Mouse (Mus musculus) small intestine, adult 2 months (tissue): ENCODE measurements at regions not wholly inside any gene's neighbourhood (a gene's known extent, or its start where the extent isn't known, plus 50 kb on each side); places are given as distances from the start of the nearest gene placed in this dataset.

Source experiments
- H3K27ac ChIP-seq: fragments of 200-500 bp; 2 replicates; pipeline ENCODE4 v1.5.1; 2012; ENCODE audit warnings: low read depth, low read length, control low read depth, inconsistent platforms; ENCODE audit not compliant: insufficient read depth
- H3K27me3 ChIP-seq: fragments of 200-500 bp; 2 replicates; pipeline ENCODE4 v1.6.1; 2012; ENCODE audit warnings: mild to moderate bottlenecking, moderate library complexity, low read length, inconsistent platforms; ENCODE audit not compliant: control insufficient read depth, insufficient read depth
- H3K36me3 ChIP-seq: fragments of 200-500 bp; 2 replicates; pipeline ENCODE4 v1.6.1; 2012; ENCODE audit warnings: mild to moderate bottlenecking, low read length, control low read depth, inconsistent platforms; ENCODE audit not compliant: control insufficient read depth, insufficient read depth
- H3K4me1 ChIP-seq: fragments of 200-500 bp; 2 replicates; pipeline ENCODE4 v1.6.1; 2012; ENCODE audit warnings: low read length, inconsistent platforms, mixed read lengths; ENCODE audit not compliant: control insufficient read depth, insufficient read depth, insufficient read length
- H3K4me3 ChIP-seq: fragments of 200-500 bp; 2 replicates; pipeline ENCODE4 v1.5.1; 2012; ENCODE audit warnings: low read depth, mild to moderate bottlenecking, control low read depth, inconsistent platforms, low read length, moderate library complexity
- CTCF ChIP-seq: fragments of 200-500 bp; IDR thresholded peaks from 2 replicates; pipeline ENCODE4 v1.5.1; 2012; ENCODE audit warnings: low read depth, mild to moderate bottlenecking, control low read depth, inconsistent platforms, low read length, moderate library complexity, mixed read lengths; ENCODE audit not compliant: insufficient replicate concordance, insufficient read length; ENCODE audit errors: extremely low read depth
- POLR2A ChIP-seq: fragments of 200-500 bp; IDR thresholded peaks from 2 replicates; pipeline ENCODE4 v1.6.1; 2012; ENCODE audit warnings: low read depth, mild to moderate bottlenecking, control low read depth, inconsistent platforms, low read length, moderate library complexity
- WGBS: fragments of 180-500 bp; shearing (Covaris S2); methylation state at CpG from one replicate; pipeline ENCODE4 v1.1.7; 2018; 5-methylcytosine and 5-hydroxymethylcytosine counted together

- TF ChIP-seq CTCF (no peak), POLR2A (no peak)
- Histone ChIP-seq H3K4me3 (no peak overlapping the region), H3K36me3 (no peaks in the 10 kb centered on the region), H3K4me1 (no peaks in the 10 kb centered on the region), H3K27ac (no peak overlapping the region), H3K27me3 (no peaks in the 10 kb centered on the region)
- 82% methylated on average over 4 of the region's 4 CpGs for WGBS
These were observed 190.6 kb upstream of the Tapt1 start for GRCm38 (mm10) chr5:44416844-44417589.

GRCm38 (mm10) chr5:44414441-44414840 lies 188.0 kb upstream of the Tapt1 start:
- Histone ChIP-seq H3K4me3 (no peak overlapping the region), H3K27ac (0 out of 2 replicates have a peak overlapping the region, but pooled peaks have one; percentile 20), H3K27me3 (no peaks in the 10 kb centered on the region), H3K4me1 (no peaks in the 10 kb centered on the region), H3K36me3 (no peaks in the 10 kb centered on the region)
- 52% methylated on average over 7 of the region's 7 CpGs for WGBS
- no peak for TF ChIP-seq POLR2A
- TF ChIP-seq CTCF = no peak

- Histone ChIP-seq H3K4me3 (no peak overlapping the region), H3K27me3 (no peaks in the 10 kb centered on the region), H3K27ac (no peak overlapping the region), H3K36me3 (no peaks in the 10 kb centered on the region), H3K4me1 (no peaks in the 10 kb centered on the region)
- TF ChIP-seq CTCF (no peak), POLR2A (no peak)
- 78% methylated on average over 6 of the region's 6 CpGs for WGBS
These were observed 176.9 kb upstream of the Tapt1 start for GRCm38 (mm10) chr5:44403300-44403699.

- no peaks in the 10 kb centered on the region for H3K4me1 ChIP-seq
- WGBS = 77% methylated on average over 8 of the region's 8 CpGs
- H3K27me3 ChIP-seq = no peaks in the 10 kb centered on the region
- H3K27ac ChIP-seq = no peak overlapping the region
- TF ChIP-seq POLR2A = no peak
- TF ChIP-seq CTCF = no peak
- no peaks in the 10 kb centered on the region for H3K36me3 ChIP-seq
- H3K4me3 ChIP-seq = no peak overlapping the region
These were observed 174.3 kb upstream of the Tapt1 start for GRCm38 (mm10) chr5:44400573-44401332.

- Histone ChIP-seq H3K4me3 (no peak overlapping the region), H3K4me1 (no peaks in the 10 kb centered on the region), H3K36me3 (no peaks in the 10 kb centered on the region), H3K27me3 (no peaks in the 10 kb centered on the region; the same call in 1 of the 2 replicates), H3K27ac (no peak overlapping the region)
- TF ChIP-seq POLR2A = no peak
- no peak for TF ChIP-seq CTCF
- 33% methylated on average over 6 of the region's 6 CpGs for WGBS
These were observed 160.9 kb upstream of the Tapt1 start for GRCm38 (mm10) chr5:44387237-44387810.

- Histone ChIP-seq H3K4me3 (no peak overlapping the region), H3K36me3 (no peaks in the 10 kb centered on the region), H3K27me3 (no peaks in the 10 kb centered on the region; the same call in 1 of the 2 replicates), H3K27ac (no peak overlapping the region), H3K4me1 (no peaks in the 10 kb centered on the region)
- 55% methylated on average over 6 of the region's 6 CpGs for WGBS
- TF ChIP-seq CTCF = no peak
- TF ChIP-seq POLR2A = no peak
These were observed 159.8 kb upstream of the Tapt1 start for GRCm38 (mm10) chr5:44386176-44386575.

- Histone ChIP-seq H3K27me3 (no peaks in the 10 kb centered on the region), H3K4me3 (no peak overlapping the region), H3K36me3 (no peaks in the 10 kb centered on the region), H3K4me1 (no peaks in the 10 kb centered on the region), H3K27ac (no peak overlapping the region)
- no peak for TF ChIP-seq POLR2A
- TF ChIP-seq CTCF = no peak
These were observed 156.6 kb upstream of the Tapt1 start for GRCm38 (mm10) chr5:44383049-44383448.
